Mouse (Mus musculus) liver, embryonic 14.5 days (tissue): ENCODE measurements around the gene Cdk2. TPM values are rescaled to one million over a fixed set of nuclear protein-coding genes. Genes with fewer than 3 reads are reported as not detected.
A peak's percentile ranks its signal among the peaks of the same experiment; 100 is the strongest.

Experiments
- ATAC-seq: fragments of 200-750 bp; cut with Nextera tagmentation; 2 replicates; pipeline ENCODE4 v1.8.0; 2017; ENCODE audit warnings: moderate number of reproducible peaks, mild to moderate bottlenecking, moderate library complexity; ENCODE audit not compliant: insufficient read depth
- DNase-seq, 3 experiments: peaks; one replicate each; pipeline ENCODE4 v3.0.0-alpha.2; 2012 to 2013; ENCODE audit warnings: low read depth in 3 of 3, low spot score in 3 of 3
- H3K27ac ChIP-seq: fragments of 300-500 bp; sonication (generic); 2 replicates; pipeline ENCODE4 v1.5.1; 2014; ENCODE audit warnings: moderate library complexity, mild to moderate bottlenecking, control low read depth, inconsistent platforms
- H3K27me3 ChIP-seq: fragments of 300-500 bp; sonication (generic); 2 replicates; pipeline ENCODE4 v1.6.1; 2014; ENCODE audit warnings: mild to moderate bottlenecking, low read length, moderate library complexity; ENCODE audit not compliant: control insufficient read depth, insufficient read depth
- H3K36me3 ChIP-seq: fragments of 300-500 bp; sonication (generic); replicated peaks from 2 replicates; pipeline ENCODE4 v1.6.1; 2014; ENCODE audit warnings: low read depth; ENCODE audit not compliant: control insufficient read depth, insufficient read depth
- H3K4me1 ChIP-seq, 2 experiments: fragments of 200-500 bp in 1 of 2; fragments of 300-500 bp in 1 of 2; sonication (generic) in 1 of 2; replicated peaks; 2 replicates each; pipeline ENCODE4 v1.6.1; 2012 to 2014; ENCODE audit warnings: antibody characterized with exemption in 1 of 2, inconsistent platforms in 1 of 2, low read length in 1 of 2; ENCODE audit not compliant: control insufficient read depth in 2 of 2, insufficient read depth in 2 of 2
- H3K4me2 ChIP-seq: fragments of 300-500 bp; sonication (generic); 2 replicates; pipeline ENCODE4 v1.6.1; 2014; ENCODE audit warnings: low read depth, mild to moderate bottlenecking, control low read depth, moderate library complexity
- H3K4me3 ChIP-seq, 2 experiments: fragments of 200-500 bp in 1 of 2; fragments of 300-500 bp in 1 of 2; sonication (generic) in 1 of 2; 2 replicates each; pipeline ENCODE4 v1.5.1; 2012 to 2014; ENCODE audit warnings: low read depth in 2 of 2, low read length in 2 of 2, mild to moderate bottlenecking in 2 of 2, control low read depth in 1 of 2, inconsistent platforms in 1 of 2, moderate library complexity in 1 of 2; ENCODE audit not compliant: insufficient read depth in 1 of 2
- H3K9ac ChIP-seq: fragments of 300-500 bp; sonication (generic); replicated peaks from 2 replicates; pipeline ENCODE4 v1.6.1; 2014; ENCODE audit warnings: mild to moderate bottlenecking, control low read depth, moderate library complexity
- H3K9me3 ChIP-seq: fragments of 300-500 bp; sonication (generic); 2 replicates; pipeline ENCODE4 v1.6.1; 2016; ENCODE audit warnings: low read length, mixed read lengths; ENCODE audit not compliant: control insufficient read depth
- CTCF ChIP-seq: IDR thresholded peaks from 2 replicates; pipeline ENCODE4 v1.5.1; 2016; ENCODE audit warnings: antibody characterized with exemption, low read depth, control low read depth
- EP300 ChIP-seq: IDR thresholded peaks from 2 replicates; pipeline ENCODE4 v1.6.1; 2016; ENCODE audit warnings: antibody characterized with exemption, low read depth
- WGBS: fragments of 180-500 bp; shearing (Covaris S2); extraction: QIAGEN DNeasy Blood & Tissue Kit; methylation state at CpG from one replicate; pipeline ENCODE4 v1.1.7; 2014; ENCODE audit not compliant: insufficient replicate concordance; 5-methylcytosine and 5-hydroxymethylcytosine counted together
- polyA plus RNA-seq, 2 experiments: library from polyadenylated mRNA; depleted of rRNA in 1 of 2; stranded (reverse) in 1 of 2; unstranded in 1 of 2; fragments of >200 nt; fragmentation: Nextera tagmentation in 1 of 2; extraction: Ambion mirVana in 1 of 2; gene quantifications; 2 replicates each; pipeline versions ENCODE4 v1.2.1 to v1.2.3; 2012 to 2014

Gene Cdk2
- polyA plus RNA-seq, 2 experiments, result 40.7 to 51.8 TPM

GRCm38 (mm10) chr10:128742616-128743015, 37.8 kb upstream of the Cdk2 start:
- H3K4me3 ChIP-seq, result peak overlapping the region in 1 of 2 experiments; percentile 42; a peak in 2 of 4 replicates
- TF ChIP-seq EP300 (no peak), CTCF (no peak)
- H3K4me2 ChIP-seq, result peak overlapping the region; percentile 60
- H3K27ac ChIP-seq, result no peak overlapping the region
- DNase-seq (no peak), ATAC-seq (no peak)
- peaks cover under 1 to 30% of the 10 kb centered on the region in 2 experiments for H3K4me1 ChIP-seq
- no peak overlapping the region for H3K9ac ChIP-seq
- peaks cover 39% of the 10 kb centered on the region for H3K27me3 ChIP-seq
- 36% methylated on average over 4 of the region's 4 CpGs for WGBS
- H3K36me3 ChIP-seq, result no peaks in the 10 kb centered on the region
- no peaks in the 10 kb centered on the region for H3K9me3 ChIP-seq

- no peak for TF ChIP-seq CTCF
- TF ChIP-seq EP300, result no peak
- Histone ChIP-seq H3K4me2 (no peak overlapping the region), H3K27ac (no peak overlapping the region), H3K9ac (no peak overlapping the region), H3K4me3 (no peak overlapping the region), H3K4me1 (peaks cover 3 to 20% of the 10 kb centered on the region in 2 experiments), H3K9me3 (no peaks in the 10 kb centered on the region), H3K27me3 (peaks cover 36% of the 10 kb centered on the region), H3K36me3 (no peaks in the 10 kb centered on the region)
- 14% methylated on average over 2 of the region's 2 CpGs for WGBS
- DNase-seq, result no peak
- ATAC-seq, result peak; percentile 50; the same call in 1 of the 2 replicates
These were observed 35.5 kb upstream of the Cdk2 start for GRCm38 (mm10) chr10:128740296-128740695.

GRCm38 (mm10) chr10:128737435-128737834, 32.6 kb upstream of the Cdk2 start:
- DNase-seq (no peak), ATAC-seq (0 out of 2 replicates have a peak, but pooled peaks have one; percentile 50)
- Histone ChIP-seq H3K4me1 (peaks cover 3 to 6% of the 10 kb centered on the region in 2 experiments; a peak in 2 of 4 replicates), H3K4me3 (no peak overlapping the region), H3K27ac (no peak overlapping the region), H3K4me2 (peak overlapping the region; percentile 51), H3K36me3 (no peaks in the 10 kb centered on the region), H3K9ac (no peak overlapping the region), H3K27me3 (peaks cover 10% of the 10 kb centered on the region), H3K9me3 (no peaks in the 10 kb centered on the region)
- WGBS, result 13% methylated on average over 15 of the region's 15 CpGs
- TF ChIP-seq CTCF (no peak), EP300 (no peak)

GRCm38 (mm10) chr10:128731992-128732391, 27.2 kb upstream of the Cdk2 start:
- no peak overlapping the region for H3K4me2 ChIP-seq
- no peak for ATAC-seq
- no peaks in the 10 kb centered on the region for H3K9me3 ChIP-seq
- no peak for TF ChIP-seq CTCF
- TF ChIP-seq EP300, result no peak
- H3K27me3 ChIP-seq, result no peaks in the 10 kb centered on the region
- no peak for DNase-seq
- H3K36me3 ChIP-seq, result no peaks in the 10 kb centered on the region
- H3K27ac ChIP-seq, result no peak overlapping the region
- no peak overlapping the region for H3K4me3 ChIP-seq
- no peak overlapping the region for H3K9ac ChIP-seq
- no peaks in the 10 kb centered on the region for H3K4me1 ChIP-seq

- Histone ChIP-seq H3K9ac (no peak overlapping the region), H3K36me3 (no peaks in the 10 kb centered on the region), H3K27ac (no peak overlapping the region), H3K4me2 (peak overlapping the region; percentile 32; the same call in 1 of the 2 replicates), H3K4me1 (no peaks in the 10 kb centered on the region), H3K27me3 (no peaks in the 10 kb centered on the region), H3K9me3 (no peaks in the 10 kb centered on the region), H3K4me3 (no peak overlapping the region)
- WGBS, result 18% methylated on average over 10 of the region's 10 CpGs
- ATAC-seq (peak; percentile 62; the same call in 1 of the 2 replicates), DNase-seq (peak in 1 of 3 experiments; percentile 37)
- TF ChIP-seq EP300 (no peak), CTCF (peak; percentile 91)
These were observed 26.2 kb upstream of the Cdk2 start for GRCm38 (mm10) chr10:128731002-128731433.
